Mouse (Mus musculus) bone marrow, adult 2 months (tissue): ENCODE data around the gene Adamts12.

Experiments
- CTCF ChIP-seq: fragments of 200-500 bp; IDR thresholded peaks from 2 replicates; pipeline ENCODE4 v1.5.1; 2011; ENCODE audit warnings: low read length, control low read depth; ENCODE audit not compliant: control insufficient read depth, insufficient read depth
- POLR2A ChIP-seq: fragments of 200-500 bp; IDR thresholded peaks from 2 replicates; pipeline ENCODE4 v1.6.1; 2011; ENCODE audit warnings: low read depth, mild to moderate bottlenecking, control low read depth, low read length, borderline replicate concordance; ENCODE audit not compliant: control insufficient read depth

- TF ChIP-seq CTCF (no peak), POLR2A (no peak)
Observed at GRCm38 (mm10) chr15:11287780-11288179, 223.2 kb downstream of the Adamts12 start.
